22 mouse cellular contexts compared by ENCODE assay signal in genomic region chr15:13668193-13668592, GRCm38 (mm10).
DNase-seq lines count a peak whose midpoint lies in the region; ATAC-seq and TF ChIP-seq lines count a peak whose summit lies in the region.
"Had no signal": no experiment of that assay in that cellular context is flagged by ENCODE, and none has a peak within 500 bp of the region (broad histone marks: within the 10 kb centered on the region; RNA-seq: fewer than 3 reads in every experiment).

No protein-coding gene starts in this region.

- ATAC-seq in forebrain, embryonic 16.5 days, result 0 out of 2 replicates have a peak, but pooled peaks have one; percentile 38
- ATAC-seq in forebrain, embryonic 15.5 days (replicated peaks), result no peak

- peak; percentile 27 for DNase-seq in brain, embryonic 14.5 days (ENCODE audit: low read depth)
- peak; percentile 8 to 35 for DNase-seq in layer of hippocampus, postnatal 25 days (ENCODE audit: extremely low spot score in 1 of 2, low spot score in 1 of 2)
- DNase-seq in right cerebral cortex, adult 2 months (ENCODE audit: low spot score in 2 of 2), result peak; percentile 41 to 56
- no peak for DNase-seq in retina, postnatal 1 day
- DNase-seq in gastrocnemius, adult 18-20 months (ENCODE audit: low spot score), result no peak
- no peak for DNase-seq in yolk sac, embryonic 10.5 days (ENCODE audit: low spot score)
- DNase-seq: adrenal gland, postnatal 25 days; gastrocnemius, adult 2 months; heart, adult 2 months; kidney, adult 11 months; kidney, postnatal 10 days; lung, postnatal 36 days; thymus, postnatal 14 days had no signal

- no peak for TF ChIP-seq POLR2A in brain, embryonic 14.5 days (IDR thresholded peaks at IDR 0.05; ENCODE audit: borderline replicate concordance, extremely low read depth, insufficient read depth, insufficient read length, poor library complexity, severe bottlenecking)

- WGBS in forebrain, embryonic 16.5 days, result 38% methylated on average over 3 of the region's 3 CpGs
- WGBS in forebrain, embryonic 15.5 days, result 48% methylated on average over 3 of the region's 3 CpGs

- TF ChIP-seq CTCF in brain, embryonic 14.5 days (IDR thresholded peaks at IDR 0.05; ENCODE audit: borderline replicate concordance, extremely low read depth, insufficient read depth, insufficient read length), result no peak

- H3K4me2 ChIP-seq in forebrain, embryonic 16.5 days (ENCODE audit: low read length), result no peak overlapping the region
- H3K4me2 ChIP-seq in forebrain, embryonic 15.5 days (replicated peaks), result no peak overlapping the region
- H3K4me2 ChIP-seq: hindbrain, embryonic 15.5 days; limb, embryonic 13.5 days; liver, embryonic 15.5 days; stomach, embryonic 15.5 days had no signal

- no peaks in the 10 kb centered on the region for H3K27me3 ChIP-seq in forebrain, embryonic 16.5 days (replicated peaks; ENCODE audit: control insufficient read depth, insufficient read depth, low read length)
- H3K27me3 ChIP-seq in forebrain, embryonic 15.5 days, result no peaks in the 10 kb centered on the region
- H3K27me3 ChIP-seq: hindbrain, embryonic 15.5 days; limb, embryonic 13.5 days; liver, embryonic 15.5 days; stomach, embryonic 15.5 days had no signal

- no peaks in the 10 kb centered on the region for H3K9me3 ChIP-seq in forebrain, embryonic 16.5 days (ENCODE audit: control insufficient read depth, low read length)
- no peaks in the 10 kb centered on the region for H3K9me3 ChIP-seq in forebrain, embryonic 15.5 days
- H3K9me3 ChIP-seq: embryonic facial prominence, embryonic 10.5 days; hindbrain, embryonic 15.5 days; limb, embryonic 13.5 days; liver, embryonic 15.5 days; midbrain, embryonic 10.5 days; stomach, embryonic 15.5 days had no signal

- H3K9ac ChIP-seq in forebrain, embryonic 16.5 days (replicated peaks; ENCODE audit: low read depth, low read length), result no peak overlapping the region
- H3K9ac ChIP-seq in forebrain, embryonic 15.5 days (replicated peaks), result no peak overlapping the region
- H3K9ac ChIP-seq: hindbrain, embryonic 15.5 days; limb, embryonic 13.5 days; liver, embryonic 15.5 days; stomach, embryonic 15.5 days had no signal

- H3K4me1 ChIP-seq in forebrain, embryonic 16.5 days (replicated peaks; ENCODE audit: control insufficient read depth, insufficient read depth, low read length), result no peaks in the 10 kb centered on the region; the same call in 1 of the 2 replicates
- no peaks in the 10 kb centered on the region for H3K4me1 ChIP-seq in forebrain, embryonic 15.5 days
- H3K4me1 ChIP-seq: embryonic facial prominence, embryonic 10.5 days; hindbrain, embryonic 15.5 days; limb, embryonic 13.5 days; liver, embryonic 15.5 days; midbrain, embryonic 10.5 days; stomach, embryonic 15.5 days had no signal

- H3K4me3 ChIP-seq in forebrain, embryonic 16.5 days (replicated peaks; ENCODE audit: low read length), result no peak overlapping the region
- no peak overlapping the region for H3K4me3 ChIP-seq in forebrain, embryonic 15.5 days
- H3K4me3 ChIP-seq: embryonic facial prominence, embryonic 10.5 days; erythroblast, embryonic 14.5 days; gastrocnemius, adult 2 months; heart, adult 2 months; hindbrain, embryonic 15.5 days; limb, embryonic 13.5 days; liver, embryonic 15.5 days; midbrain, embryonic 10.5 days; stomach, embryonic 15.5 days had no signal

- no peak overlapping the region for H3K27ac ChIP-seq in forebrain, embryonic 16.5 days (ENCODE audit: low read length)
- no peak overlapping the region for H3K27ac ChIP-seq in forebrain, embryonic 15.5 days (replicated peaks)
- H3K27ac ChIP-seq: embryonic facial prominence, embryonic 10.5 days; gastrocnemius, adult 2 months; heart, adult 2 months; hindbrain, embryonic 15.5 days; limb, embryonic 13.5 days; liver, embryonic 15.5 days; midbrain, embryonic 10.5 days; stomach, embryonic 15.5 days had no signal

- no peaks in the 10 kb centered on the region for H3K36me3 ChIP-seq in forebrain, embryonic 16.5 days (ENCODE audit: control insufficient read depth, insufficient read depth)
- no peaks in the 10 kb centered on the region for H3K36me3 ChIP-seq in forebrain, embryonic 15.5 days
- H3K36me3 ChIP-seq: embryonic facial prominence, embryonic 10.5 days; hindbrain, embryonic 15.5 days; limb, embryonic 13.5 days; liver, embryonic 15.5 days; midbrain, embryonic 10.5 days; stomach, embryonic 15.5 days had no signal

Comparison
In these comparisons a context has a peak if more than half of its experiments do, and no peak if none do; other contexts are left out.
1. DNase-seq: peak in brain, embryonic 14.5 days (single experiment), layer of hippocampus, postnatal 25 days (2 of 2) and right cerebral cortex, adult 2 months (2 of 2); none in retina, postnatal 1 day (single experiment), gastrocnemius, adult 18-20 months (single experiment) and yolk sac, embryonic 10.5 days (single experiment).